Mouse (Mus musculus) erythroblast, adult 5-6 weeks (primary cell): ENCODE measurements around the gene Aim2. TPM values are rescaled to one million over a fixed set of nuclear protein-coding genes. Genes with fewer than 3 reads are reported as not detected.
"Not testable (repeated sequence)": the region's sequence is repeated elsewhere in the genome, so short reads cannot be mapped to it uniquely, and the experiment has no call there.

Experiments used
- ATAC-seq: replicated peaks from 2 replicates; pipeline ENCODE4 v1.8.0; 2016; ENCODE audit warnings: moderate number of reproducible peaks, mild to moderate bottlenecking, moderate TSS enrichment, inconsistent platforms; ENCODE audit not compliant: poor library complexity, low FRiP score, severe bottlenecking
- total RNA-seq, 2 experiments: library from RNA; stranded (forward) in 1 of 2; stranded (reverse) in 1 of 2; fragments of 150-400 nt in 1 of 2; fragments of 200-764, 138-1000 nt in 1 of 2; gene quantifications; 2 replicates each; pipeline versions ENCODE4 v1.2.3 to v1.2.4; 2015 to 2017; ENCODE audit warnings: low replicate concordance in 2 of 2

Gene Aim2
- total RNA-seq, 2 experiments from 2014 or later, result 27.7 to 55.4 TPM

DNA sequence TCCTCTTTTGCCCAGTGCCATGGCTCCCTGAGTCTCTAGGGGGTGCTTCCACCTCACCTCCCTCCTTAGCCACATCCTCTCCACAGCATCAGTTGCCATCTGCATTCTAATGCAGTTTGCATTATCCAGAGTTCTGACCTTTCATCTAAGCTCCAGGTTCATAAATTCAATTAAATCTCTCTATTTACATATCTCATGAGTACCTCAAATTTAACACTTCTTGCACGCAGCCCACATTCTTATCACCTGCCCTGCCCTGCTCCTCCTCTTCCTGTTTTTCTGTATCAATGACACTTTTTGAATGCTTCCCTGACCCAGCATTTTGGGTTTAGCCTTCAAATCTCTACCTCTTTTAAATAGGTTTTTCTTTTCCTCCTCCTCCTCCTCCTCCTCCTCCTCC lies 90.0 kb downstream of the Aim2 start:
- no peak for ATAC-seq

DNA sequence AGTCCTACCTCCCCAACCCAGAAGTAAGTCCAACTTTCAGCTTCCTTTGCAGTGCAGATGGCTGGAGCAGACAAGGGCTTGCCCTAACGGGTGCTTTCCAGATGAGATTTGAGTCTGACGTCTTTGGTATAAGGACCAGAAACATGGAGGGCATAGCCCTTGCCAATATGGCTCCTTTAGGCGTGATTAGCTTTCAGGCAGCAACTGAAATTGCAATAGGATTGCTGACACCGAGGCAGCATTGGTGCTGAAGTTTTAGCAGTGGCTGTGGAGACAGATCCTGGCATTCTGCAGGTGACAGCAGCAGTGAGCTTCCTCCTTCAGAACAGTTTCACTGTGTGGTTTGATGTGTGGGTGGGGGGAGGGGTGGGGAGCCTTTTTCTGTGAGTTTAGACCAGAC lies 90.5 kb downstream of the Aim2 start:
- ATAC-seq, result no peak

DNA sequence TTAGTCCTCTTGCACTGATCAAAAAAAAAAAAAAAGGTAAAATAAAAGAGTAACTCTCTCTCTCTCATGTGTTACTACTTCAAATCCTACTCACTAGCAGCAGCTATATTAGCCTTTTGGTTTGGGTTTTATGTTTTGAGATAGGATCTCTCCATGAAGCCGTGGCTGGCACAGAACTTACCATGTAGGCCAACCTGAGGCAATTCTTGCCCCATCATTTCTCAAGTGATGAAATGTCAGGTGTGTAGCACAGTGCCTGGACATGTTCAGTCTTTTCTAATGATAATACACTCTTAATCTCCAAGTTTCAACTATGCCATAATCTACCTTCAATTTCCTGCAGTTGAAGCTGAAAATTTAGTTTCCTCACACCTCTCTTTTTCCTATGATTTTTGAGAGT lies 92.4 kb downstream of the Aim2 start:
- ATAC-seq, result no peak

DNA sequence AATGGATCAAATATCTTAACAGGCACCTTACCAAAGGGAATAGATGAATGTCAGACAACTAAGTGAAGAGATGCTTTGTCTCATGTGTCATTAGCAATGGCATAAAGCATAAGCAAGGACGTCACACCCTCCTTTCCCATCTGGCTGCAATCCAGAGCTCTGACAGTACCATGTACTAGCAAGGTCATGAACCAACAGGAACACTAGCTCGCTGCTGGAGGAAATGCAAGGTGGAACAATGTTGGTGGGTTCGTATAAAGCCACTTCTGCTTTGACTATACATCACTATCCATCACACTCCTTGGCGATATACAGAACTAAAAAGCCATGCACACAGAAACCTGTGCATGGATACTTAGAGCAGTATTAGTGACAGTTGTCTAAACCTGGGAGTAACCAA lies 96.4 kb downstream of the Aim2 start:
- no peak for ATAC-seq

DNA sequence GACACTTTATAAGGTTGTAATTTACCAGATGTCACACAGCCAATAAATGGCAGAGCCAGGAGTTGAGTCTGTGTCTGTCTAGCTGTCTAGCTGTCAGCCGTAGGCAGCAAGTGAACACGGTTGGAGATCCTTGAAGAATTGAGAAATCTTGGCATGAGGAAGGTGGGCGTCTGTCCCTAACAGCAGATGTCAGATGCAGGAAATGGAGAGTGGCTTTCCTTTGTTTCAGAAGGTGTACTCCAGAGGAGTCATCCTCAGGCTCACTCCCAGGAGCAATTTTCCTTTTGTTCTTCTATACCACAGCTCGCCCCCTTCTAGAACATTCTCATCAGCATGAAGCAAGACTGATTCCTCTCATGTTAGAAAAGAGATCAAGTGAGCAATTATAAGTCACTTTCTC lies 99.9 kb downstream of the Aim2 start:
- ATAC-seq, result no peak

- ATAC-seq, result no peak
These were observed 101.0 kb downstream of the Aim2 start for GRCm38 (mm10) chr1:173451665-173452064.

- ATAC-seq, result peak; percentile 75
These were observed 105.6 kb downstream of the Aim2 start for GRCm38 (mm10) chr1:173456139-173456754.

DNA sequence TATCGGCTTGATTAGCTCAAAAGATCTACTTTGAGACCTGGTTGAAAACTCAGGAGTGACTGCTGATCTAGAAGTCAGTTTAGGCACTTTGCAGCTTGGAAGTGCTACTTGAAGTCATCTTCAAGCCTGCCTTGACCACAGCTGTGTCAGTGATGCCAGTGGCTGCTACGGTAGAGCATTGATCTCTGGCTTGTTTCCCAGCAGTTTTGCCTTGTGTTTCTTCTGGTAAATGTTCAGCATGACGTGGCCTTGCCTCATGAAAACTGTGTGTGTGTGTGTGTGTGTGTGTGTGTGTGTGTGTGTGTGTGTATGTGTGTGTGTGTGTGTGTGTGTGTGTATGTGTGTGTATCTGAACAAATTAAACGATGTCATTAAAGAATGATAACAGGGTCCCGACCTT lies 106.1 kb downstream of the Aim2 start:
- ATAC-seq, result no peak

- ATAC-seq, result not testable (repeated sequence)
These were observed 129.9 kb downstream of the Aim2 start for GRCm38 (mm10) chr1:173480399-173481181.

- not testable (repeated sequence) for ATAC-seq
These were observed 130.5 kb downstream of the Aim2 start for GRCm38 (mm10) chr1:173481182-173481574.

- ATAC-seq, result not testable (repeated sequence)
These were observed 140.3 kb downstream of the Aim2 start, which contains the start of gene Ifi206 for GRCm38 (mm10) chr1:173490812-173491480. Gene Ifi206, minus strand, starts transcription at chr1:173491041.

DNA sequence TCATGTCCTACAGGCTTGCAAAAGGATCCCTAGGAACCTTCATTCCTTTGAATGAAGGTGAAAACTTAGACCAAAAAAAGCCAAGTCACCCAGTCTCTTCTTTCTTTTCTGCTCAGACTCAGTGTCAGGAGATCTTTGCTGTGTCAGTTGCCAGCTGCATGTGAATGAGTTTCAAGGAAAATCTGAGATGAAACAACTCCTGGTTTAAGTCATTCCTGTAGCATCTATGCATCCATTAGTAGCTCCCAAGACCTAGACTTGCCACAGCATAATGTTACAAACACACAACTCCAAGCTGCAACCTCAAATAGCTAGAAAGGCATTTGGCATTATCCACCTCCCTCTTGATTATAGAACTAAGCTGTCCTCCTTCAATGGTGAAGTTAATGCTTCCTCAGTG lies 140.8 kb downstream of the Aim2 start:
- not testable (repeated sequence) for ATAC-seq

GRCm38 (mm10) chr1:173510595-173510994 lies 159.9 kb downstream of the Aim2 start:
- ATAC-seq, result not testable (repeated sequence)

Other genes starting within 250 kb of the Aim2 start
- gene Olfr1408, start 213.5 kb upstream of the Aim2 start, total RNA-seq (2015; ENCODE audit: low replicate concordance), result not detected in 2 replicates
- gene Olfr1408, start 213.5 kb upstream of the Aim2 start, total RNA-seq (2017; ENCODE audit: low replicate concordance), result not detected in 2 replicates
- gene Olfr1406, start 160.2 kb upstream of the Aim2 start, total RNA-seq (2015; ENCODE audit: low replicate concordance), result not detected in 2 replicates
- gene Olfr1406, start 160.2 kb upstream of the Aim2 start, total RNA-seq (2017; ENCODE audit: low replicate concordance), result not detected in 2 replicates
- gene Olfr218, start 153.1 kb upstream of the Aim2 start, total RNA-seq (2015; ENCODE audit: low replicate concordance), result not detected in 2 replicates
- gene Olfr218, start 153.1 kb upstream of the Aim2 start, total RNA-seq (2017; ENCODE audit: low replicate concordance), result not detected in 2 replicates
- gene Olfr1404, start 138.5 kb upstream of the Aim2 start, total RNA-seq (2015; ENCODE audit: low replicate concordance), result not detected in 2 replicates
- gene Olfr1404, start 138.5 kb upstream of the Aim2 start, total RNA-seq (2017; ENCODE audit: low replicate concordance), result not detected in 2 replicates
- 8.8 and 17.1 TPM in 2 replicates for gene Fcer1a, start 123.7 kb upstream of the Aim2 start, total RNA-seq (2015; ENCODE audit: low replicate concordance)
- gene Fcer1a, start 123.7 kb upstream of the Aim2 start, total RNA-seq (2017; ENCODE audit: low replicate concordance), result 10.3 and 10.5 TPM in 2 replicates
- gene Olfr418, start 84.9 kb upstream of the Aim2 start, total RNA-seq (2015; ENCODE audit: low replicate concordance), result not detected in 2 replicates
- not detected in 2 replicates for gene Olfr418, start 84.9 kb upstream of the Aim2 start, total RNA-seq (2017; ENCODE audit: low replicate concordance)
- gene Mptx2, start 73.1 kb upstream of the Aim2 start, total RNA-seq (2015; ENCODE audit: low replicate concordance), result not detected in 2 replicates
- not detected in 2 replicates for gene Mptx2, start 73.1 kb upstream of the Aim2 start, total RNA-seq (2017; ENCODE audit: low replicate concordance)
- 67.1 and 89.7 TPM in 2 replicates for gene Ackr1, start 17.1 kb upstream of the Aim2 start, total RNA-seq (2015; ENCODE audit: low replicate concordance)
- gene Ackr1, start 17.1 kb upstream of the Aim2 start, total RNA-seq (2017; ENCODE audit: low replicate concordance), result 43.2 and 60.3 TPM in 2 replicates
- gene Cadm3, start 16.8 kb downstream of the Aim2 start, total RNA-seq (2015; ENCODE audit: low replicate concordance), result 4.8 TPM in 1 of 2 replicates, not detected in the other
- 1.4 and 5.4 TPM in 2 replicates for gene Cadm3, start 16.8 kb downstream of the Aim2 start, total RNA-seq (2017; ENCODE audit: low replicate concordance)
- gene Ifi206, start 140.2 kb downstream of the Aim2 start, total RNA-seq (2015; ENCODE audit: low replicate concordance), result 0.84 and 14.2 TPM in 2 replicates
- gene Ifi206, start 140.2 kb downstream of the Aim2 start, total RNA-seq (2017; ENCODE audit: low replicate concordance), result 0.42 and 0.60 TPM in 2 replicates
- gene Ifi214, start 185.1 kb downstream of the Aim2 start, total RNA-seq (2015; ENCODE audit: low replicate concordance), result not detected in 2 replicates
- not detected in 2 replicates for gene Ifi214, start 185.1 kb downstream of the Aim2 start, total RNA-seq (2017; ENCODE audit: low replicate concordance)
- 4.6 TPM in 1 of 2 replicates, not detected in the other for gene Ifi213, start 248.4 kb downstream of the Aim2 start, total RNA-seq (2015; ENCODE audit: low replicate concordance)
- gene Ifi213, start 248.4 kb downstream of the Aim2 start, total RNA-seq (2017; ENCODE audit: low replicate concordance), result 1.3 and 2.2 TPM in 2 replicates